Mouse (Mus musculus): Measurements from ENCODE around the gene Slc6a9. TPM values are rescaled to one million over a fixed set of nuclear protein-coding genes. Genes with fewer than 3 reads are reported as not detected.

Gene Slc6a9
- polyA plus RNA-seq, 1 experiment from 2014 or later: 16.5 TPM

GRCm38 (mm10) chr4:117829260-117830123 is 4.8 kb upstream of the Slc6a9 start:
- ATAC-seq (ENCODE audit: insufficient number of reproducible peaks, insufficient read depth, low FRiP score, low TSS enrichment, low read depth): peak; percentile 35; the same call in 1 of the 2 replicates
- H3K27ac ChIP-seq: no peak overlapping the region
- H3K4me2 ChIP-seq: peak overlapping the region; percentile 23; the same call in 1 of the 2 replicates
- peak overlapping the region; percentile 34; the same call in 1 of the 2 replicates for H3K9ac ChIP-seq (replicated peaks)
- peaks cover 12% of the 10 kb centered on the region for H3K27me3 ChIP-seq
- H3K4me1 ChIP-seq (replicated peaks): peaks cover 13% of the 10 kb centered on the region
- no peaks in the 10 kb centered on the region for H3K36me3 ChIP-seq
- H3K4me3 ChIP-seq (replicated peaks): no peak overlapping the region
- WGBS: 11% methylated on average over 12 of the region's 12 CpGs
- H3K9me3 ChIP-seq: no peaks in the 10 kb centered on the region

- peak overlapping the region; percentile 34; the same call in 1 of the 2 replicates for H3K9ac ChIP-seq (replicated peaks)
- no peaks in the 10 kb centered on the region for H3K36me3 ChIP-seq
- H3K27ac ChIP-seq: no peak overlapping the region
- 22% methylated on average over 5 of the region's 5 CpGs for WGBS
- ATAC-seq (ENCODE audit: insufficient number of reproducible peaks, insufficient read depth, low FRiP score, low TSS enrichment, low read depth): 0 out of 2 replicates have a peak, but pooled peaks have one; percentile 21
- H3K9me3 ChIP-seq: no peaks in the 10 kb centered on the region
- peak overlapping the region; percentile 23; the same call in 1 of the 2 replicates for H3K4me2 ChIP-seq
- H3K27me3 ChIP-seq: peaks cover 12% of the 10 kb centered on the region
- H3K4me1 ChIP-seq (replicated peaks): peaks cover 16% of the 10 kb centered on the region
- H3K4me3 ChIP-seq (replicated peaks): no peak overlapping the region
Measured at GRCm38 (mm10) chr4:117830124-117830551, 4.2 kb upstream of the Slc6a9 start.

GRCm38 (mm10) chr4:117830801-117831200 is 3.5 kb upstream of the Slc6a9 start:
- Histone ChIP-seq H3K9me3 (no peaks in the 10 kb centered on the region), H3K36me3 (no peaks in the 10 kb centered on the region), H3K4me2 (no peak overlapping the region), H3K27me3 (peaks cover 9% of the 10 kb centered on the region), H3K9ac (replicated peaks) (no peak overlapping the region), H3K27ac (no peak overlapping the region), H3K4me1 (replicated peaks) (peaks cover 16% of the 10 kb centered on the region), H3K4me3 (replicated peaks) (no peak overlapping the region)
- 87% methylated on average over 9 of the region's 9 CpGs for WGBS
- no peak for ATAC-seq (ENCODE audit: insufficient number of reproducible peaks, insufficient read depth, low FRiP score, low TSS enrichment, low read depth)

DNA sequence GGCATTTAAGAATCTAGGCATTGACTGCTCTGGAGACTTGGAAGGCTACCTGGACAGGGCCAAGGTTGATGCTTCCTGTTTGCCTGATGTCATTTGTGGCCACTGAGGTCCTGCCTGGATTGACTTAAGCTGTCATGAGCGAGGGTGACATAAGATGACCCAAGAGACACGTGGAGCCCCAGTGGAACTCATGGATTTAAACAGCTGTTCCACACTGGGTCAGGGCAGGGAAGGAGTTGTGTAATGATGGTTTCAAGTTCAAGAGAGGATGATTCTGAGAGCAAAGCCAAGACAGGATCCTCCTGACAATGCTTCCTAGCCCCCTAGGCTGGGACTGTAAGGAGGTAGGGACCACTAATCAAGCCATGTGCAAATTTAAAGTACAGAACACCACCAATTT is 2.8 kb upstream of the Slc6a9 start:
- H3K27me3 ChIP-seq: peaks cover 9% of the 10 kb centered on the region
- ATAC-seq (ENCODE audit: insufficient number of reproducible peaks, insufficient read depth, low FRiP score, low TSS enrichment, low read depth): no peak
- 70% methylated on average over 2 of the region's 2 CpGs for WGBS
- no peak overlapping the region for H3K4me3 ChIP-seq (replicated peaks)
- H3K27ac ChIP-seq: no peak overlapping the region
- no peaks in the 10 kb centered on the region for H3K9me3 ChIP-seq
- H3K9ac ChIP-seq (replicated peaks): no peak overlapping the region
- H3K36me3 ChIP-seq: no peaks in the 10 kb centered on the region
- H3K4me2 ChIP-seq: no peak overlapping the region
- H3K4me1 ChIP-seq (replicated peaks): peaks cover 16% of the 10 kb centered on the region

DNA sequence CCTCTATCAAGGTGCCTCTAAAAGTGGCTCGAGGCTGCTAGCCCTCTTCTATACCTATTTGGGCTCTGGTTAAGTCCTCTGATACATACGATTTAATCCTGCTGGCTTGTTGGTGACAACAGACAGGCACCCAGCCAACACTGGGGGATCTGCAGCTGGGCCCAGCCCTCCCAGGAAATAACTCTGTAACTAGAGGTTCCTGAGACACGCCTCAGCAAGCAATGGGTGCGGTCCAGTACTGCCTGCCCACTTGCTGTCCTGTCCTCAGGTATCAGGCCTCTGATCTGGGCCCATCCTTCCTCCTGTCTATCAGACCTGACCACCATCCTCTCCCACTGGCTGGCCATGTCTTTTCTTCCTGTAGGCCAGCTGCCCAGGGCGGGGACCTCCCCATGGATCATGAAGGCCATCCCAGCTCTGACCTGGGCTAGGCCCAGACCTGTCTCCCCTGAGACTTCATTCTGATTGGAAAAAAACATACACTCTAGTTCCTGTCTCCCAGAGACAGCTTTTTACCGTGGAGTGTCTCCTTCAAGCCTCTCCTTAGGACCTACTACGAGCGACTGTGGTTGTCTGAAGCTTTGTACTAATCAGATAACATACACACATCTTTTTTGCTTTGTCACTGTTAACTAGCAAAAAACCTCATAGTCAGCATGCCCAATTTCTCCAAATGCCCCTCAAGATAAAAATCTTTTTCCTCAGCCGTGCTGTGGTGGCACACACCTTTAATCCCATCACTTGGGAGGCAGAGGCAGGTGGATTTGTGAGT is 2.2 kb upstream of the Slc6a9 start:
- no peak for ATAC-seq (ENCODE audit: insufficient number of reproducible peaks, insufficient read depth, low FRiP score, low TSS enrichment, low read depth)
- H3K36me3 ChIP-seq: no peaks in the 10 kb centered on the region
- 83% methylated on average over 9 of the region's 9 CpGs for WGBS
- no peak overlapping the region for H3K27ac ChIP-seq
- no peak overlapping the region for H3K4me3 ChIP-seq (replicated peaks)
- H3K9ac ChIP-seq (replicated peaks): 0 out of 2 replicates have a peak overlapping the region, but pooled peaks have one; percentile 3
- no peaks in the 10 kb centered on the region for H3K9me3 ChIP-seq
- H3K4me1 ChIP-seq (replicated peaks): peaks cover 16% of the 10 kb centered on the region
- peaks cover 9% of the 10 kb centered on the region for H3K27me3 ChIP-seq
- no peak overlapping the region for H3K4me2 ChIP-seq

GRCm38 (mm10) chr4:117834845-117835530 is 682 bp downstream of the Slc6a9 start:
- Histone ChIP-seq H3K36me3 (no peaks in the 10 kb centered on the region), H3K4me2 (peak overlapping the region; percentile 74), H3K9me3 (no peaks in the 10 kb centered on the region), H3K4me3 (replicated peaks) (peak overlapping the region; percentile 87), H3K27ac (peak overlapping the region; percentile 93), H3K9ac (replicated peaks) (peak overlapping the region; percentile 81), H3K27me3 (peaks cover 6% of the 10 kb centered on the region), H3K4me1 (replicated peaks) (peaks cover 13% of the 10 kb centered on the region)
- ATAC-seq (ENCODE audit: insufficient number of reproducible peaks, insufficient read depth, low FRiP score, low TSS enrichment, low read depth): peak; percentile 58
- 1% methylated on average over 34 of the region's 36 CpGs for WGBS

DNA sequence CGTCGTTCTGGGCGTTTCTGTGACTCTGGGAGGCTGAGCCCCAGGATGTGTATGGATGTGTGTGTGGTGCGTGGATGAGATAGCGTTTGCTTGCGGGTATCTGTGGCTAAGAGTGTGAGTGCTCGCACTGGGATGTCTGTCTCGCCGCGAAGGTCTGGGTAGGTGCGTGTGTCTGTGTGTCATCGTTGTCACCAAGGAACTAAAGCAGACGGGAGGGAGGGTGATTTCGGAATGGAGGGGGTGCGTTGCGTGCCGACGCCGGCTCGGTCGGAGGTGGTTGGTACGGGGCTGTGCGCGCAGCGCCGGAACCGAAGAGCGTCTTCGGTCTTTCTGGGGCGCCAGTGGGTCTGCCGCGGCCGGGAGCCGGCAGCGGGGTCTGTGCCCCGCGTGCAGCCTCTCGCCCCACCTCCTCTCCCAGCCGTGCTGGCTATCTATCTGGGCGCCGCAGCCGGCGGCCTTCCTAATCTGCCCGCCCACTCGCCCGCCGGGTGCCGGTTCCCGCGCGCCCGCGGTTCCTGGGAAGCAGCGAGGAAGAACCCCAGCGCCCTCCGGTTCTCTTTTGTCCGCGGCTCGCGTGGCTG is 1.3 kb downstream of the Slc6a9 start:
- Histone ChIP-seq H3K4me2 (peak overlapping the region; percentile 74), H3K27ac (peak overlapping the region; percentile 93), H3K4me1 (replicated peaks) (peaks cover 17% of the 10 kb centered on the region), H3K4me3 (replicated peaks) (peak overlapping the region; percentile 87), H3K9me3 (no peaks in the 10 kb centered on the region), H3K9ac (replicated peaks) (peak overlapping the region; percentile 81), H3K27me3 (no peaks in the 10 kb centered on the region; the same call in 1 of the 2 replicates), H3K36me3 (0 out of 2 replicates have a peak, but pooled peaks cover 3% of the 10 kb centered on the region)
- under 1% methylated on average over 56 of the region's 60 CpGs for WGBS
- ATAC-seq (ENCODE audit: insufficient number of reproducible peaks, insufficient read depth, low FRiP score, low TSS enrichment, low read depth): peak; percentile 7; the same call in 1 of the 2 replicates

- Histone ChIP-seq H3K4me3 (replicated peaks) (peak overlapping the region; percentile 87), H3K27ac (peak overlapping the region; percentile 93), H3K9ac (replicated peaks) (peak overlapping the region; percentile 81), H3K27me3 (no peaks in the 10 kb centered on the region), H3K4me1 (replicated peaks) (peaks cover 17% of the 10 kb centered on the region), H3K36me3 (0 out of 2 replicates have a peak, but pooled peaks cover 8% of the 10 kb centered on the region), H3K9me3 (no peaks in the 10 kb centered on the region), H3K4me2 (peak overlapping the region; percentile 74)
- WGBS: under 1% methylated on average over 44 of the region's 48 CpGs
- peak; percentile 87 for ATAC-seq (ENCODE audit: insufficient number of reproducible peaks, insufficient read depth, low FRiP score, low TSS enrichment, low read depth)
Measured at GRCm38 (mm10) chr4:117836204-117836767, 2.0 kb downstream of the Slc6a9 start.

- H3K27ac ChIP-seq: no peak overlapping the region
- H3K36me3 ChIP-seq: 0 out of 2 replicates have a peak, but pooled peaks cover 8% of the 10 kb centered on the region
- H3K9ac ChIP-seq (replicated peaks): no peak overlapping the region
- H3K4me1 ChIP-seq (replicated peaks): peaks cover 23% of the 10 kb centered on the region
- H3K9me3 ChIP-seq: no peaks in the 10 kb centered on the region
- peak overlapping the region; percentile 8; the same call in 1 of the 2 replicates for H3K4me2 ChIP-seq
- WGBS: 65% methylated on average over 4 of the region's 4 CpGs
- ATAC-seq (ENCODE audit: insufficient number of reproducible peaks, insufficient read depth, low FRiP score, low TSS enrichment, low read depth): no peak
- no peaks in the 10 kb centered on the region for H3K27me3 ChIP-seq
- peak overlapping the region; percentile 5; the same call in 1 of the 2 replicates for H3K4me3 ChIP-seq (replicated peaks)
Measured at GRCm38 (mm10) chr4:117837271-117837670, 3.0 kb downstream of the Slc6a9 start.

DNA sequence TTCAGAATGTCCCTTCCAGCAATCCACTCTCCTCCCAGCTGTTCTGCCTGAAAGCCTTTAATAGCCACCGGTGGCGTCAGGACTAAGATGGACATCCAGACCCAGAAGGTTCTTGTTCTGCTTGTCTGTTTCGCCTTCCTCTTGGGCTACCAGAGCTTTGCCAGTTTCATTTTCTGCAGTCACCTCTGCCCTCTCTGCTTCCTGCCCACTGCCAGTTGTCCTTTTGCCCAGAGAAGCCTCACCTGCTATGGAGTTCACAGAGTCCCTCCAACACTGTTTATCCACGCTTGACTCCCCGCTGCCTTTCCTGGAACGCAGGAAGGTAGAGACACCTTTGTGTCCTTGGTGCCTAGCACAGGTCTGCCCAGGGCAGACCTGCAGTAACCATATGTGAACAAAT is 5.1 kb downstream of the Slc6a9 start:
- Histone ChIP-seq H3K4me2 (no peak overlapping the region), H3K9me3 (no peaks in the 10 kb centered on the region), H3K9ac (replicated peaks) (no peak overlapping the region), H3K27me3 (no peaks in the 10 kb centered on the region), H3K27ac (no peak overlapping the region), H3K4me1 (replicated peaks) (peaks cover 17% of the 10 kb centered on the region), H3K4me3 (replicated peaks) (no peak overlapping the region), H3K36me3 (peaks cover 16% of the 10 kb centered on the region; the same call in 1 of the 2 replicates)
- ATAC-seq (ENCODE audit: insufficient number of reproducible peaks, insufficient read depth, low FRiP score, low TSS enrichment, low read depth): no peak
- WGBS: 80% methylated on average over 6 of the region's 6 CpGs

Data from limb, embryonic 12.5 days (tissue).